Mouse (Mus musculus): ENCODE measurements around the gene Sympk. TPM values are rescaled to one million over a fixed set of nuclear protein-coding genes. Genes with fewer than 3 reads are reported as not detected.
A peak's percentile ranks its signal among the peaks of the same experiment; 100 is the strongest.

The Sympk gene
- polyA plus RNA-seq, 1 experiment from 2014 or later: 30.1 TPM

- H3K4me1 ChIP-seq (replicated peaks): peaks cover 31% of the 10 kb centered on the region
- ATAC-seq (ENCODE audit: low FRiP score, low read depth): no peak
- 50% methylated on average over 10 of the region's 10 CpGs for WGBS
- peak overlapping the region; percentile 15; the same call in 1 of the 2 replicates for H3K9ac ChIP-seq
- peak overlapping the region; percentile 24 for H3K4me3 ChIP-seq
- no peak overlapping the region for H3K27ac ChIP-seq (replicated peaks)
- H3K4me2 ChIP-seq: peak overlapping the region; percentile 45
- no peaks in the 10 kb centered on the region for H3K27me3 ChIP-seq
- no peaks in the 10 kb centered on the region for H3K9me3 ChIP-seq
- H3K36me3 ChIP-seq: peaks cover 1% of the 10 kb centered on the region; the same call in 1 of the 2 replicates
Measured at GRCm38 (mm10) chr7:19000421-19000820, 23.8 kb upstream of the Sympk start.

GRCm38 (mm10) chr7:19001066-19001806 lies 22.9 kb upstream of the Sympk start:
- 44% methylated on average over 17 of the region's 18 CpGs for WGBS
- H3K27ac ChIP-seq (replicated peaks): no peak overlapping the region
- peaks cover 38% of the 10 kb centered on the region for H3K4me1 ChIP-seq (replicated peaks)
- no peaks in the 10 kb centered on the region for H3K9me3 ChIP-seq
- no peak for ATAC-seq (ENCODE audit: low FRiP score, low read depth)
- H3K4me2 ChIP-seq: peak overlapping the region; percentile 45
- peak overlapping the region; percentile 24 for H3K4me3 ChIP-seq
- H3K27me3 ChIP-seq: no peaks in the 10 kb centered on the region
- H3K36me3 ChIP-seq: peaks cover 9% of the 10 kb centered on the region
- H3K9ac ChIP-seq: no peak overlapping the region; the same call in 1 of the 2 replicates

- Histone ChIP-seq H3K4me3 (no peak overlapping the region), H3K9me3 (no peaks in the 10 kb centered on the region), H3K27me3 (no peaks in the 10 kb centered on the region), H3K27ac (replicated peaks) (peak overlapping the region; percentile 73; the same call in 1 of the 2 replicates), H3K4me1 (replicated peaks) (peaks cover 43% of the 10 kb centered on the region), H3K36me3 (peaks cover 9% of the 10 kb centered on the region), H3K4me2 (no peak overlapping the region), H3K9ac (no peak overlapping the region)
- WGBS: 78% methylated on average over 3 of the region's 3 CpGs
- ATAC-seq (ENCODE audit: low FRiP score, low read depth): no peak
Measured at GRCm38 (mm10) chr7:19001807-19002085, 22.4 kb upstream of the Sympk start.

GRCm38 (mm10) chr7:19002115-19002514 lies 22.1 kb upstream of the Sympk start:
- Histone ChIP-seq H3K27ac (replicated peaks) (peak overlapping the region; percentile 73), H3K4me3 (peak overlapping the region; percentile 43), H3K36me3 (peaks cover 12% of the 10 kb centered on the region), H3K27me3 (no peaks in the 10 kb centered on the region), H3K9me3 (no peaks in the 10 kb centered on the region), H3K4me1 (replicated peaks) (peaks cover 46% of the 10 kb centered on the region), H3K9ac (peak overlapping the region; percentile 66; the same call in 1 of the 2 replicates), H3K4me2 (peak overlapping the region; percentile 74)
- 46% methylated on average over 4 of the region's 4 CpGs for WGBS
- ATAC-seq (ENCODE audit: low FRiP score, low read depth): no peak

DNA sequence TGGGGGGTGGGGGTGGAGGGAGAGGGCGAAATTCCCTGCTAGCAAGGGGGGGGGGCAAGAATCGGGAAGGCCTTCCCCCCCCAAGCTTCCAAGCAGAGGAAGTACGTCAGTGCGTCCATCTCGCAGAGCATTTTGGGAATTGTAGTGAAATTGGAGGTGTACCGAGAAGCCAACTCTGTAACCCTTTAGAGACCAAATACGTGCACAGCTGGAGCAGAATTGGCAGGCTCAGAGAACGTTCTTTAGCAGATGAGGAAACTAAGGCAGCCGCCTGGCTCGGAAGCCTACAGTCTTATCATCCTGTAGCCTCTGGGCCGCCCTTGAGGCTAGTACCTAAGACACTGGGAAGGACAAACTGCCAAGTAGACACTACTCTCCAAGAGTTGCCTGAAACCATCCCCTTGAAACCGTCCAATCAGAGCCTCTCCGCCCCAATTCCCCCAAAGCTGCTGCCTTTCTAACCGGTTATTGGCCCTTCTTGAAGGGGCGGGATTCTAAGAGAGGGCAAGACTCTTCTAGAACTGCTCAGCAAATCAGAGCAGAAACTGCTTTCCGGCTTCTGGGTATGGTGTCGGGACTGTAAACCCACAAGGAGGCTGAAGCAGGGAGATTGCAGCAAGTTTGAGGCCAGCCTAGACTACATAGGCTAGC lies 21.2 kb upstream of the Sympk start:
- peaks cover 51% of the 10 kb centered on the region for H3K4me1 ChIP-seq (replicated peaks)
- H3K9ac ChIP-seq: peak overlapping the region; percentile 66
- peak; percentile 49 for ATAC-seq (ENCODE audit: low FRiP score, low read depth)
- H3K27ac ChIP-seq (replicated peaks): peak overlapping the region; percentile 73
- 1% methylated on average over 17 of the region's 17 CpGs for WGBS
- peak overlapping the region; percentile 43 for H3K4me3 ChIP-seq
- H3K27me3 ChIP-seq: no peaks in the 10 kb centered on the region
- H3K9me3 ChIP-seq: no peaks in the 10 kb centered on the region
- peak overlapping the region; percentile 74 for H3K4me2 ChIP-seq
- H3K36me3 ChIP-seq: peaks cover 13% of the 10 kb centered on the region

DNA sequence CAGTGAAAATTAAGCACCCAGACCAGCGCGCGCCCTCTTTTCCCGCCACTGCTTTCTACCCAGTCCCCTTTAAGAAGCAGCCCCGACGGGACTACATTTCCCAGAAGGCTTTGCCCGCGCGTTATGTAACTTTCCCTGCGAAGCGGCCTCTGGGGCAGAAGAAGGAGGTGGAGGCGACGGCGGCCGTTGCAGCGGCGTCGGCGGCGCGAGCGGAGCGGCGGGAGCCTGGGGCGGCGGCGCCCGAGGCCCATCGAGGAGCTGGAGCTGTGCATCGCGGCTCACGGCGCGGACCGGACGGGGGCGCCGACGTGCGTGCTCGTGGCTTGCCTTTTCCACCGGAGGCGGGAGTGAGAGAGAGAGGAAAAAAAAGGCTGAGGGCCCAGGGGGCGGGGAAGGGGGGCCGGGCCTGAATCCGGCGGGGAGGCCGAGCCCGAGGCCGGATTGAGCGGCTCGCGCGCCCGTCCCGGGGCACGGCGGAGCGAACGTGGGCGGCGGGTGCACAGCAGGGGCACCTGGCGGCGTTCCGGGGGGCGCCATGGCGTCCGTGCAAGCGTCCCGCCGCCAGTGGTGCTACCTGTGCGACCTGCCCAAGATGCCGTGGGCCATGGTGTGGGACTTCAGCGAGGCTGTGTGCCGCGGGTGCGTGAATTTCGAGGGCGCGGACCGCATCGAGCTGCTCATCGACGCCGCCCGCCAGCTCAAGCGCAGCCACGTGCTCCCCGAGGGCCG lies 20.1 kb upstream of the Sympk start, which contains the start of gene Irf2bp1:
Gene Irf2bp1, plus strand, starts transcription at position 143 of the 729 bp plus-strand sequence.
- under 1% methylated on average over 75 of the region's 90 CpGs for WGBS
- Histone ChIP-seq H3K4me3 (peak within 1 kb of the TSS; percentile 85), H3K27me3 (no peaks in the 10 kb centered on the region), H3K9me3 (no peaks in the 10 kb centered on the region), H3K4me1 (replicated peaks) (peaks cover 51% of the 10 kb centered on the region), H3K36me3 (peaks cover 13% of the 10 kb centered on the region), H3K9ac (peak within 1 kb of the TSS; percentile 95), H3K4me2 (peak within 1 kb of the TSS; percentile 97), H3K27ac (replicated peaks) (peak within 1 kb of the TSS; percentile 94)
- peak; percentile 65 for ATAC-seq (ENCODE audit: low FRiP score, low read depth)

DNA sequence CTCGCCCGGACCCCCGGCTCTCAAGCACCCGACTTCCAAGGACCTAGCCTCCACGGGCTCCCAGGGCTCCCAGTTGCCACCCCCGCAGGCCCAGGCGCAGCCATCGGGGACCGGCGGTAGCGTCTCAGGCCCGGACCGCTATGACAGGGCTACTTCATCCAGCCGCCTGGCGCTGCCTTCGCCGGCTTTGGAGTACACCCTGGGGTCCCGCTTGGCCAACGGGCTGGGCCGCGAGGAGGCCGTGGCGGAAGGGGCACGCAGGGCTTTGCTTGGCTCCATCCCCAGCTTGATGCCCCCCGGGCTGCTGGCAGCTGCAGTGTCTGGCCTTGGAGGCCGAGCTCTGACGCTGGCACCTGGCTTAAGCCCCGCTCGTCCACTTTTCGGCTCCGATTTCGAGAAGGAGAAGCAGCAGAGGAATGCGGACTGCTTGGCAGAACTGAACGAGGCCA lies 19.5 kb upstream of the Sympk start:
- H3K36me3 ChIP-seq: peaks cover 13% of the 10 kb centered on the region
- no peaks in the 10 kb centered on the region for H3K27me3 ChIP-seq
- peak overlapping the region; percentile 97 for H3K4me2 ChIP-seq
- H3K4me1 ChIP-seq (replicated peaks): peaks cover 51% of the 10 kb centered on the region
- H3K27ac ChIP-seq (replicated peaks): peak overlapping the region; percentile 94
- H3K4me3 ChIP-seq: peak overlapping the region; percentile 85
- ATAC-seq (ENCODE audit: low FRiP score, low read depth): no peak
- H3K9ac ChIP-seq: peak overlapping the region; percentile 95
- no peaks in the 10 kb centered on the region for H3K9me3 ChIP-seq
- WGBS: 6% methylated on average over 34 of the region's 34 CpGs

DNA sequence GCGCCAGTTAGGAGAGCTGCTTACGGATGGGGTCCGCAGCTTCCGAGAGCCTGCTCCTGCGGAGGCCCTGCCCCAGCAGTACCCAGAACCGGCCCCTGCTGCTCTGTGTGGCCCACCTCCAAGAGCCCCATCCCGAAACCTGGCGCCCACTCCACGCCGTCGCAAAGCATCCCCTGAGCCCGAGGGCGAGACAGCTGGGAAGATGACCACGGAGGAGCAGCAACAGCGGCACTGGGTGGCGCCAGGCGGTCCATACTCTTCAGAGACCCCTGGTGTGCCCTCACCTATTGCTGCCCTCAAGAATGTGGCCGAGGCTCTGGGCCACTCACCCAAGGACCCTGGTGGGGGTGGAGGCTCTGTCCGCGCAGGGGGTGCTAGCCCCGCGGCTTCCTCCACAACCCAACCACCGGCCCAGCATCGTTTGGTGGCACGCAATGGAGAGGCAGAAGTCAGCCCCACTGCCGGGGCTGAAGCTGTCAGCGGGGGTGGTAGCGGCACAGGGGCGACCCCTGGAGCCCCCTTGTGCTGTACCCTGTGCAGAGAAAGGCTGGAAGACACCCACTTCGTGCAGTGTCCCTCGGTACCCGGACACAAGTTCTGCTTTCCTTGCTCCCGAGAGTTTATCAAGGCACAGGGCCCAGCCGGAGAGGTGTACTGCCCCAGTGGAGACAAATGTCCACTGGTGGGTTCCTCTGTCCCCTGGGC lies 18.6 kb upstream of the Sympk start:
- no peak for ATAC-seq (ENCODE audit: low FRiP score, low read depth)
- Histone ChIP-seq H3K9me3 (no peaks in the 10 kb centered on the region), H3K27ac (replicated peaks) (no peak overlapping the region), H3K4me2 (peak overlapping the region; percentile 97), H3K4me1 (replicated peaks) (peaks cover 46% of the 10 kb centered on the region), H3K36me3 (peaks cover 13% of the 10 kb centered on the region), H3K9ac (0 out of 2 replicates have a peak overlapping the region, but pooled peaks have one; percentile 95), H3K4me3 (peak overlapping the region; percentile 85), H3K27me3 (no peaks in the 10 kb centered on the region)
- 78% methylated on average over 34 of the region's 34 CpGs for WGBS

GRCm38 (mm10) chr7:19006476-19006875 lies 17.7 kb upstream of the Sympk start:
- WGBS: 7% methylated on average over 12 of the region's 12 CpGs
- Histone ChIP-seq H3K9ac (no peak overlapping the region), H3K4me2 (peak overlapping the region; percentile 97; the same call in 1 of the 2 replicates), H3K4me1 (replicated peaks) (peaks cover 45% of the 10 kb centered on the region), H3K36me3 (peaks cover 13% of the 10 kb centered on the region), H3K27ac (replicated peaks) (no peak overlapping the region), H3K9me3 (no peaks in the 10 kb centered on the region), H3K4me3 (0 out of 2 replicates have a peak overlapping the region, but pooled peaks have one; percentile 11), H3K27me3 (no peaks in the 10 kb centered on the region)
- no peak for ATAC-seq (ENCODE audit: low FRiP score, low read depth)

DNA sequence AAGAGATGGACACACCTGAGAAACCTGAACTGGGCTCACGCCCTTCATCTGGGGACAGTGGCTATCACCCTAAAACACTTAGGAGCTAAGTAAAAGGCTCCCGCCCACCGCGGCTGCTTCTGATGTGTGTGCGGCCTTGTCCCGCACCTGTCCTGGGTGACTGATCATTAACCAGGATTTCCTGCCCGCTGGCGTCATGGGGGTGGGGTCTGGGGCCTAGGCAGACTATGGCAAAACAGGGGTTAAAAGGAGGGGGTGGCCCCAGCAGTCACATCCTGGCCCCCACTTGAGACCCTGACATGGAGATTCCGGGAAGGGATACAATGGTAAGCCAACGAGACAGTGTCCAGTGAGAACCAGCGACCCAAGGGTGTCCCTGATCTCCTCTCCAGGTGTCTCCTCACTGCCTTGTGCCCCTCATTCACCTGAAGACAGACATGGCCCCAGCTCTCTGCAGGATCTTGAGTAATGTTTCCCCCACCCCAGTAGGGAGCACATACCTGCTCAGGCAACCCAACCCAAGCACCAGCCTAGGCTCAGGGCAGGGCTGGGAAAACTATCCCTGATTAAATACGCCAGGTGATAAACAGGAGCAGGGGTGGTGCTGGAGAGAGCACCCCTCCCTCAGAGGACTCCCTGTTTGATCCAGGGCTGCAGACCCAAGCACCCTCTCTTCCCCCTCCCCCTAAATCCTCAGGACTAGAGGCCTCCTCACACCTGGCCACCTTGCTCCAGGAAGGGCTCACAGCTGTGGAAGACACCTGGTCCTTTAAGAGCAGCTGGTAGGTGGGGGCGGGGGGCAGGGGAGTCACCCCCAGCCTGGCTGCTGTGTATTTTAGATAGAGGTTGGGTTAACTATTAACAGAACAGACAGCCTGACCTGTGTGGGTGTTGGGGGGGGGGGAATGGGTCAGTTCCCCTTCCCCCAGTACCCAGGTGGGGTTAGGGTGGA lies 16.9 kb upstream of the Sympk start:
- Histone ChIP-seq H3K9ac (no peak overlapping the region), H3K4me2 (0 out of 2 replicates have a peak overlapping the region, but pooled peaks have one; percentile 97), H3K27me3 (no peaks in the 10 kb centered on the region), H3K36me3 (peaks cover 13% of the 10 kb centered on the region), H3K27ac (replicated peaks) (no peak overlapping the region), H3K9me3 (no peaks in the 10 kb centered on the region), H3K4me3 (no peak overlapping the region), H3K4me1 (replicated peaks) (peaks cover 46% of the 10 kb centered on the region)
- ATAC-seq (ENCODE audit: low FRiP score, low read depth): no peak
- WGBS: 77% methylated on average over 13 of the region's 13 CpGs
